Mouse (Mus musculus): ENCODE results near the gene Lbhd1.

DNA sequence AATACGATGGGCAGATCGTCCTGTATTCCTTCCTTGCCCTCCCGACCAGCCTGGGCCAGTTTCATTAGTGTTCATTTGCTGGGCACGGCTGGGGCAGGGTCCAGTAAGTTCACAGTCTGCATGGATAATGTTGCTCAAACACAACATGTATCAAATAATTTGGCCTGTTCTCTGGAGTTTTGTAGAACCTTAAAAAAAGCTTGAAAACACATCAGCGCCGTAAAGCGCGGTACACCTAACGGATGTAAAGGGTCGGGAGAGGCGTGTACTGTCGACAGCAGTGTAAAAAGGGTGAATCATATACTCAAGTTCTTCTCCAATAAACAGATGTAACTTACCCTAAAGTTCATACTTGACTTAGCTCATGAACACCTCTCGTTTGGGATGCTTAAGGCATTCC is 15.0 kb downstream of the Lbhd1 start:
- TF ChIP-seq CTCF (conservative IDR thresholded peaks at IDR 0.05; ENCODE audit: low read length) (no peak), NANOG (IDR thresholded peaks at IDR 0.05; ENCODE audit: borderline replicate concordance, low read length) (no peak), POU5F1 (IDR thresholded peaks at IDR 0.05; ENCODE audit: borderline replicate concordance, low read length) (no peak)
